Mouse (Mus musculus) gastrocnemius, adult 2 months (tissue): ENCODE results near the gene Rbpj. TPM values are rescaled to one million over a fixed set of nuclear protein-coding genes. Genes with fewer than 3 reads are reported as not detected.
A peak's percentile ranks its signal among the peaks of the same experiment; 100 is the strongest.

Experiments used
- DNase-seq: peaks from one replicate; pipeline ENCODE4 v3.0.0; 2022
- H3K27ac ChIP-seq: fragments of 200-600 bp; 2 replicates; pipeline ENCODE4 v1.8.1; 2022; ENCODE audit warnings: mild to moderate bottlenecking
- H3K4me3 ChIP-seq: fragments of 200-600 bp; 2 replicates; pipeline ENCODE4 v1.8.1; 2022; ENCODE audit warnings: mild to moderate bottlenecking, moderate library complexity
- CTCF ChIP-seq: fragments of 200-600 bp; IDR thresholded peaks from 2 replicates; pipeline ENCODE4 v1.8.1; 2022; ENCODE audit warnings: antibody characterized with exemption, mild to moderate bottlenecking, moderate library complexity
- intact Hi-C: fragments of 180-260 bp; cut with DNase I; formaldehyde crosslinking; loops from one replicate; pipeline ENCODE4 v1.15.1; 2025
- total RNA-seq, 2 experiments: library from RNA; stranded (reverse); gene quantifications; 2 replicates each; pipeline ENCODE4 v1.2.3; 2021

The Rbpj gene
- total RNA-seq, 2 experiments from 2014 or later = 20.9 to 21.7 TPM

DNA sequence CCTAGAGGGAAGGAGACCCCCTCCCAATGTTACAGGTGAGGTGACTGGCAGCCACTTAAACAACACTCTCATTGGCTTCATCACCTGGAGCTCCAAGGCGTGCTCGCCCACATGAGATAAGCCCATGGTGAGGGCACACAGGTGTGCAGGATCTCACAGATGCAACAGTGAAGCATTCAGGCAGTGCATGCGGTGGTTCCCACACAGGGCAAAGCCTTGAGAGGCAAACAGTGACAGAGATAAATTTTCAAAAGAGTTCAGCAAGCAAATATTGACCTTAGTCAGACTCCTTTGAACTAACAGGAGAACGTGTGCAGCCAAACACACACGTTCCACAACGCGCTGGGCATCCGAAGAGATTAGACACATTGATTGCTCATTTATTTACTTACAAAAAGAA lies 210.7 kb downstream of the Rbpj start:
- no peak overlapping the region for H3K4me3 ChIP-seq
- H3K27ac ChIP-seq = no peak overlapping the region
- DNase-seq = no peak
- no peak for TF ChIP-seq CTCF
- intact Hi-C loops = loop anchor here (10.0 kb wide), 1 partner anchor 438 kb away; no protein-coding TSS in a partner anchor

- intact Hi-C loops = loop anchor here (10.0 kb wide), 1 partner anchor 437 kb away; no protein-coding TSS in a partner anchor
- no peak for TF ChIP-seq CTCF
- no peak overlapping the region for H3K4me3 ChIP-seq
- no peak for DNase-seq
- no peak overlapping the region for H3K27ac ChIP-seq
These were observed 212.2 kb downstream of the Rbpj start for GRCm38 (mm10) chr5:53678036-53678767.

GRCm38 (mm10) chr5:53679651-53680050 lies 213.7 kb downstream of the Rbpj start:
- Histone ChIP-seq H3K27ac (no peak overlapping the region), H3K4me3 (no peak overlapping the region)
- TF ChIP-seq CTCF = no peak
- no peak for DNase-seq
- intact Hi-C loops = loop anchor here (10.0 kb wide), 1 partner anchor 435 kb away; no protein-coding TSS in a partner anchor

- TF ChIP-seq CTCF = no peak
- intact Hi-C loops = no loop called here
- Histone ChIP-seq H3K4me3 (no peak overlapping the region), H3K27ac (no peak overlapping the region)
- no peak for DNase-seq
These were observed 218.0 kb downstream of the Rbpj start for GRCm38 (mm10) chr5:53683916-53684315.

DNA sequence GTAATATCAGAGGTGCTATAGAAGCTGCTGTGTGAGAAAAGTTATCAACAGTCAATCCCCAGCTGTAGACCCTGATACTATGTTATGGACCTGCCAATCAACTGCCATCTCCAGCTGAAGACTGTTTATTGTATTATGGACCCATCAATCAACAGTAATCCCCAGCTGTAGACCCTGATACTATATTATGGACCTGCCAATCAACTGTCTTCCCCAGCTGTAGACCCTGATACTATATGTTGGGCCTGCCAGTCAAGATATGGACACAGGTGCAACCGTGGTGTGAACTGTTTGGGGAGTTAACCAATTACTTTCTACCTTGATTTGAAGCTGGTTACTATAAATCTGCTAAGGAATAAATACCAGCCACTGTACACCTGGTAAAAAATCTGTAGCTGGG lies 218.5 kb downstream of the Rbpj start:
- H3K27ac ChIP-seq = no peak overlapping the region
- no peak overlapping the region for H3K4me3 ChIP-seq
- TF ChIP-seq CTCF = no peak
- DNase-seq = no peak
- intact Hi-C loops = no loop called here

GRCm38 (mm10) chr5:53685623-53686022 lies 219.7 kb downstream of the Rbpj start:
- no peak for TF ChIP-seq CTCF
- intact Hi-C loops = no loop called here

GRCm38 (mm10) chr5:53686379-53686778 lies 220.4 kb downstream of the Rbpj start:
- H3K27ac ChIP-seq = no peak overlapping the region
- no peak for TF ChIP-seq CTCF
- no peak for DNase-seq
- intact Hi-C loops = no loop called here
- no peak overlapping the region for H3K4me3 ChIP-seq

More at GRCm38 (mm10) chr5:53685623-53686022, 219.7 kb downstream of the Rbpj start:
- Histone ChIP-seq H3K27ac (no peak overlapping the region), H3K4me3 (no peak overlapping the region)
- DNase-seq = no peak

- DNase-seq = no peak
- no peak overlapping the region for H3K27ac ChIP-seq
- TF ChIP-seq CTCF = no peak
- H3K4me3 ChIP-seq = no peak overlapping the region
- intact Hi-C loops = no loop called here
These were observed 222.4 kb downstream of the Rbpj start for GRCm38 (mm10) chr5:53688326-53688725.

GRCm38 (mm10) chr5:53691577-53691976 lies 225.6 kb downstream of the Rbpj start:
- H3K4me3 ChIP-seq = no peak overlapping the region
- TF ChIP-seq CTCF = no peak
- no peak overlapping the region for H3K27ac ChIP-seq
- no peak for DNase-seq
- intact Hi-C loops = no loop called here

- H3K27ac ChIP-seq = no peak overlapping the region
- H3K4me3 ChIP-seq = no peak overlapping the region
- intact Hi-C loops = no loop called here
- DNase-seq = no peak
- no peak for TF ChIP-seq CTCF
These were observed 226.1 kb downstream of the Rbpj start for GRCm38 (mm10) chr5:53692100-53692499.

GRCm38 (mm10) chr5:53692662-53693061 lies 226.7 kb downstream of the Rbpj start:
- DNase-seq = no peak
- H3K4me3 ChIP-seq = no peak overlapping the region
- intact Hi-C loops = no loop called here
- peak; percentile 5; the same call in 1 of the 2 replicates for TF ChIP-seq CTCF
- no peak overlapping the region for H3K27ac ChIP-seq

- intact Hi-C loops = no loop called here
- no peak overlapping the region for H3K27ac ChIP-seq
- DNase-seq = no peak
- no peak for TF ChIP-seq CTCF
- no peak overlapping the region for H3K4me3 ChIP-seq
These were observed 230.7 kb downstream of the Rbpj start for GRCm38 (mm10) chr5:53696701-53697100.

- Histone ChIP-seq H3K27ac (no peak overlapping the region), H3K4me3 (no peak overlapping the region)
- intact Hi-C loops = no loop called here
- no peak for TF ChIP-seq CTCF
- no peak for DNase-seq
These were observed 231.8 kb downstream of the Rbpj start for GRCm38 (mm10) chr5:53697794-53698193.

- TF ChIP-seq CTCF = no peak
- H3K4me3 ChIP-seq = no peak overlapping the region
- intact Hi-C loops = no loop called here
- no peak overlapping the region for H3K27ac ChIP-seq
- no peak for DNase-seq
These were observed 236.7 kb downstream of the Rbpj start for GRCm38 (mm10) chr5:53702686-53703085.

Other genes with a start within 250 kb of the Rbpj start
- 10 to 100 TPM; 55.5 to 67.5 TPM for gene Smim20, start 199.1 kb upstream of the Rbpj start, total RNA-seq
- gene Cckar, start 241.6 kb downstream of the Rbpj start, total RNA-seq = not detected